Comparison of ENCODE assay signal across 8 mouse cellular contexts in the genomic region with DNA sequence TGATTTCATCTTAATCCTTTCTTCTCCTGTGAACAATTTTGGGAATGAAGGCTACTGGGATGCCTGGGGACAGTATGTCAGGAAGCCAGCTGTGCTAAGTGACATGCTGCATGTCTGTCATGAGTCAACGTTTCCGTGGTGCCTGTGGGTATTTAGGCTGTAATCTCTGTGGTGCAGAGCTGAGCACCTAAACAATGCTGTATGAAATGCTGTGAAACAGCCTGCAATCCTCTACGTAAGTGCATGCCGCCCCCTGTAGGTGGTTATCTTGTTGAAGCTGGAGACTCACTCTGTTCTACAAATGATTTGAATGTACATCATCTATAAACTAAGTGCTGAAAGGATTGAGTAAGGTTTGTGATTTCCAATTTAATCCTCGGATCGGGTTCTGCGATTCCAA. TPM values are rescaled to one million over a fixed set of nuclear protein-coding genes. Genes with fewer than 3 reads are reported as not detected.
A peak's percentile ranks its signal among the peaks of the same experiment; 100 is the strongest.
DNase-seq lines count a peak whose midpoint lies in the region; ATAC-seq and TF ChIP-seq lines count a peak whose summit lies in the region.

No protein-coding gene starts in this region.

- 0 out of 2 replicates have a peak, but pooled peaks cover 1% of the 10 kb centered on the region for H3K4me1 ChIP-seq in forebrain, embryonic 11.5 days (replicated peaks; ENCODE audit: control insufficient read depth, insufficient read depth, low read length)
- no peaks in the 10 kb centered on the region for H3K4me1 ChIP-seq in kidney, postnatal 0 days (replicated peaks; ENCODE audit: insufficient read depth, low read length)
- H3K4me1 ChIP-seq in liver, postnatal 0 days (ENCODE audit: insufficient read depth), result no peaks in the 10 kb centered on the region

- no peak for ATAC-seq in forebrain, embryonic 11.5 days (replicated peaks; ENCODE audit: low FRiP score)
- no peak for ATAC-seq in kidney, postnatal 0 days (replicated peaks; ENCODE audit: low FRiP score, low read depth)
- no peak for ATAC-seq in liver, postnatal 0 days
- no peak for ATAC-seq in erythroblast, adult 5-6 weeks (replicated peaks; ENCODE audit: low FRiP score, poor library complexity, severe bottlenecking)

- no peaks in the 10 kb centered on the region for H3K27me3 ChIP-seq in forebrain, embryonic 11.5 days (ENCODE audit: control insufficient read depth, insufficient read depth, low read length)
- no peaks in the 10 kb centered on the region for H3K27me3 ChIP-seq in kidney, postnatal 0 days (ENCODE audit: insufficient read depth, low read length)
- no peaks in the 10 kb centered on the region for H3K27me3 ChIP-seq in liver, postnatal 0 days (ENCODE audit: insufficient read depth, low read length)

- DNase-seq in ovary, postnatal 36 days (ENCODE audit: low spot score), result peak; percentile 49
- DNase-seq in ovary, postnatal 10 days (ENCODE audit: low spot score), result no peak
- DNase-seq in adrenal gland, postnatal 10 days, result peak; percentile 83
- DNase-seq in forebrain, embryonic 11.5 days (ENCODE audit: low spot score), result peak; percentile 69
- DNase-seq in kidney, postnatal 0 days (ENCODE audit: low spot score), result peak; percentile 55
- DNase-seq in liver, postnatal 0 days, result peak; percentile 59
- DNase-seq in retina, postnatal 1 day, result peak; percentile 90

- H3K27ac ChIP-seq in forebrain, embryonic 11.5 days (ENCODE audit: low read depth, low read length), result no peak overlapping the region
- H3K27ac ChIP-seq in kidney, postnatal 0 days, result no peak overlapping the region
- H3K27ac ChIP-seq in liver, postnatal 0 days (ENCODE audit: low read depth), result no peak overlapping the region

- TF ChIP-seq CTCF in kidney, postnatal 0 days (IDR thresholded peaks at IDR 0.05; ENCODE audit: low read depth), result peak; percentile 71
- TF ChIP-seq CTCF in liver, postnatal 0 days (IDR thresholded peaks at IDR 0.05; ENCODE audit: low read depth), result peak; percentile 72

- no peak overlapping the region for H3K9ac ChIP-seq in forebrain, embryonic 11.5 days (ENCODE audit: low read length)
- no peak overlapping the region for H3K9ac ChIP-seq in kidney, postnatal 0 days (ENCODE audit: low read depth, low read length)
- no peak overlapping the region for H3K9ac ChIP-seq in liver, postnatal 0 days (replicated peaks)

- TF ChIP-seq EP300 in liver, postnatal 0 days (IDR thresholded peaks at IDR 0.05; ENCODE audit: low read depth), result no peak

- H3K4me2 ChIP-seq in forebrain, embryonic 11.5 days (ENCODE audit: low read depth, low read length, severe bottlenecking), result no peak overlapping the region
- no peak overlapping the region for H3K4me2 ChIP-seq in kidney, postnatal 0 days (ENCODE audit: low read length)
- no peak overlapping the region for H3K4me2 ChIP-seq in liver, postnatal 0 days (ENCODE audit: low read depth, low read length)

- 39% methylated on average over 7 of the region's 7 CpGs for WGBS in forebrain, embryonic 11.5 days
- 48% methylated on average over 7 of the region's 7 CpGs for WGBS in kidney, postnatal 0 days
- 36% methylated on average over 7 of the region's 7 CpGs for WGBS in liver, postnatal 0 days (ENCODE audit: insufficient replicate concordance)

- no peaks in the 10 kb centered on the region for H3K9me3 ChIP-seq in forebrain, embryonic 11.5 days (ENCODE audit: control insufficient read depth, low read length)
- H3K9me3 ChIP-seq in kidney, postnatal 0 days (replicated peaks; ENCODE audit: low read length), result no peaks in the 10 kb centered on the region
- no peaks in the 10 kb centered on the region for H3K9me3 ChIP-seq in liver, postnatal 0 days (ENCODE audit: low read length)

- H3K4me3 ChIP-seq in forebrain, embryonic 11.5 days (ENCODE audit: low read depth, low read length), result no peak overlapping the region
- H3K4me3 ChIP-seq in kidney, postnatal 0 days (replicated peaks; ENCODE audit: low read depth, low read length), result no peak overlapping the region
- H3K4me3 ChIP-seq in liver, postnatal 0 days (ENCODE audit: low read depth, low read length), result no peak overlapping the region

- H3K36me3 ChIP-seq in forebrain, embryonic 11.5 days (ENCODE audit: control insufficient read depth, insufficient read depth, low read length), result no peaks in the 10 kb centered on the region
- no peaks in the 10 kb centered on the region for H3K36me3 ChIP-seq in kidney, postnatal 0 days (ENCODE audit: insufficient read depth, low read length)
- H3K36me3 ChIP-seq in liver, postnatal 0 days (replicated peaks; ENCODE audit: insufficient read depth, low read length), result no peaks in the 10 kb centered on the region

RNA-seq across cellular contexts. Expression of a gene that starts 29.5 kb away (rescaled TPM):
- total RNA-seq in adrenal gland, postnatal 10 days (2021), result 10 to 100 TPM; 16.2 to 22.5 TPM
- polyA plus RNA-seq in forebrain, embryonic 11.5 days (2014; fragmentation: Nextera tagmentation; extraction: Ambion mirVana), result 6.5 and 7.2 TPM in 2 replicates
- polyA plus RNA-seq in kidney, postnatal 0 days (2015; fragmentation: Nextera tagmentation; extraction: Ambion mirVana), result 3.5 and 4.0 TPM in 2 replicates
- 1.1 and 1.4 TPM in 2 replicates for polyA plus RNA-seq in liver, postnatal 0 days (2015; fragmentation: Nextera tagmentation; extraction: Ambion mirVana)
- total RNA-seq in erythroblast, adult 5-6 weeks (2015; ENCODE audit: low replicate concordance), result 6.5 and 7.5 TPM in 2 replicates
- 3.7 and 7.4 TPM in 2 replicates for total RNA-seq in erythroblast, adult 5-6 weeks (2017; ENCODE audit: low replicate concordance)

RNA-seq across cellular contexts. Expression of a gene that starts 46.4 kb away (rescaled TPM):
- 100 to 1,000 TPM; 263 to 490 TPM for total RNA-seq in adrenal gland, postnatal 10 days (2021)
- polyA plus RNA-seq in forebrain, embryonic 11.5 days (2014; fragmentation: Nextera tagmentation; extraction: Ambion mirVana), result 0.24 TPM in 1 of 2 replicates, not detected in the other
- polyA plus RNA-seq in kidney, postnatal 0 days (2015; fragmentation: Nextera tagmentation; extraction: Ambion mirVana), result 0.11 TPM in 1 of 2 replicates, not detected in the other
- polyA plus RNA-seq in liver, postnatal 0 days (2015; fragmentation: Nextera tagmentation; extraction: Ambion mirVana), result not detected in 2 replicates
- not detected in 2 replicates for total RNA-seq in erythroblast, adult 5-6 weeks (2015; ENCODE audit: low replicate concordance)
- total RNA-seq in erythroblast, adult 5-6 weeks (2017; ENCODE audit: low replicate concordance), result not detected in 2 replicates
